Mouse (Mus musculus) CH12.LX (cell line): ENCODE measurements around the gene Zdhhc11. TPM values are rescaled to one million over a fixed set of nuclear protein-coding genes. Genes with fewer than 3 reads are reported as not detected.
A peak's percentile ranks its signal among the peaks of the same experiment; 100 is the strongest.

ENCODE experiments used
- DNase-seq: peaks from one replicate; pipeline ENCODE4 v3.0.0-alpha.2; 2013; ENCODE audit errors: extremely low read depth
- H3K27ac ChIP-seq: 2 replicates; pipeline ENCODE4 v1.5.1; 2012; ENCODE audit warnings: low read depth, mild to moderate bottlenecking, control low read depth, moderate library complexity; ENCODE audit not compliant: insufficient read depth
- H3K27me3 ChIP-seq: replicated peaks from 2 replicates; pipeline ENCODE3; 2012; ENCODE audit warnings: inconsistent platforms
- H3K36me3 ChIP-seq, 2 experiments: replicated peaks in 1 of 2; 2 replicates each; pipeline versions ENCODE3 to v1.6.1; 2012; ENCODE audit warnings: inconsistent platforms in 1 of 2, low read length in 1 of 2, mild to moderate bottlenecking in 1 of 2, mixed read lengths in 1 of 2, moderate library complexity in 1 of 2; ENCODE audit not compliant: control insufficient read depth in 1 of 2, insufficient read depth in 1 of 2
- H3K4me1 ChIP-seq, 2 experiments: 2 replicates each; pipeline ENCODE4 v1.6.1; 2012; ENCODE audit warnings: inconsistent platforms in 1 of 2, moderate library complexity in 1 of 2; ENCODE audit not compliant: insufficient read depth in 2 of 2, control insufficient read depth in 1 of 2
- H3K4me2 ChIP-seq: 2 replicates; pipeline ENCODE4 v1.6.1; 2012; ENCODE audit warnings: low read depth, mild to moderate bottlenecking, control low read depth; ENCODE audit not compliant: poor library complexity, insufficient read depth, severe bottlenecking
- H3K4me3 ChIP-seq, 3 experiments: fragments of 150-350 bp in 1 of 3; sonication (generic) in 1 of 3; replicated peaks in 1 of 3; 2 replicates each; pipeline versions ENCODE3 to v1.5.1; 2011 to 2012; ENCODE audit warnings: low read depth in 2 of 3, low read length in 2 of 3, mild to moderate bottlenecking in 2 of 3, moderate library complexity in 2 of 3, control low read depth in 1 of 3, improper control_type of control experiment in 1 of 3, inconsistent platforms in 1 of 3, mixed read lengths in 1 of 3; ENCODE audit not compliant: poor library complexity in 1 of 3
- H3K79me2 ChIP-seq: replicated peaks from 2 replicates; pipeline ENCODE4 v1.6.1; 2012; ENCODE audit warnings: mild to moderate bottlenecking, moderate library complexity; ENCODE audit not compliant: control insufficient read depth, poor library complexity, insufficient read depth, severe bottlenecking; ENCODE audit errors: extremely low read depth
- H3K9ac ChIP-seq: 2 replicates; pipeline ENCODE4 v1.6.1; 2012; ENCODE audit warnings: low read depth, mild to moderate bottlenecking, control low read depth, moderate library complexity; ENCODE audit not compliant: insufficient read depth
- H3K9me3 ChIP-seq: replicated peaks from 2 replicates; pipeline ENCODE3; 2012; ENCODE audit warnings: low read length, inconsistent platforms, mixed read lengths
- BHLHE40 ChIP-seq: IDR thresholded peaks from 2 replicates; pipeline ENCODE4 v1.6.1; 2011; ENCODE audit warnings: mild to moderate bottlenecking, low read depth, low read length, improper control_type of control experiment
- CTCF ChIP-seq, 2 experiments: IDR thresholded peaks in 1 of 2; conservative IDR thresholded peaks in 1 of 2; 2 replicates each; pipeline ENCODE4 v1.5.1; 2011 to 2012; ENCODE audit warnings: low read depth in 2 of 2, low read length in 2 of 2, improper control_type of control experiment in 1 of 2, inconsistent platforms in 1 of 2, mild to moderate bottlenecking in 1 of 2, moderate library complexity in 1 of 2
- EP300 ChIP-seq: IDR thresholded peaks from 2 replicates; pipeline ENCODE4 v1.6.1; 2011; ENCODE audit warnings: low read length, improper control_type of control experiment
- MAX ChIP-seq: IDR thresholded peaks from 2 replicates; pipeline ENCODE4 v1.6.1; 2011; ENCODE audit warnings: low read length, improper control_type of control experiment
- RAD21 ChIP-seq: IDR thresholded peaks from 2 replicates; pipeline ENCODE4 v1.6.1; 2011; ENCODE audit warnings: low read depth, mild to moderate bottlenecking, low read length, improper control_type of control experiment, moderate library complexity
- SIN3A ChIP-seq: IDR thresholded peaks from 2 replicates; pipeline ENCODE4 v1.6.1; 2012; ENCODE audit warnings: low read length, improper control_type of control experiment, inconsistent platforms
- SMC3 ChIP-seq: IDR thresholded peaks from 2 replicates; pipeline ENCODE4 v1.6.1; 2011; ENCODE audit warnings: low read depth, low read length, improper control_type of control experiment
- UBTF ChIP-seq: IDR thresholded peaks from 2 replicates; pipeline ENCODE4 v1.6.1; 2012; ENCODE audit warnings: low read depth, mild to moderate bottlenecking, inconsistent platforms, low read length, improper control_type of control experiment, moderate library complexity
- ZNF384 ChIP-seq: IDR thresholded peaks from 2 replicates; pipeline ENCODE4 v1.6.1; 2012; ENCODE audit warnings: low read depth, low read length, improper control_type of control experiment, inconsistent platforms
- dilution Hi-C: fragments of 300-500 bp; cut with MboI; formaldehyde crosslinking; loops from 2 replicates; pipeline ENCODE4 v1.14.3; 2020; ENCODE audit warnings: low sequenced_read_pairs; ENCODE audit not compliant: extremely low pct_unique_long_range_greater_than_20kb, extremely low pct_ligation_motif_present
- in situ Hi-C: fragments of 300-500 bp; cut with MboI; formaldehyde crosslinking; loops from 3 replicates; pipeline ENCODE4 v1.14.3; 2019; ENCODE audit warnings: low sequenced_read_pairs, low pct_ligation_motif_present, low pct_unique_long_range_greater_than_20kb, mixed read lengths
- polyA plus RNA-seq: library from polyadenylated mRNA; unstranded; fragments of >175 nt; gene quantifications from 2 replicates; pipeline ENCODE4 v1.2.1, GENCODE M21; 2012; ENCODE audit warnings: low read depth; ENCODE audit not compliant: insufficient read length
- total RNA-seq, 2 experiments: library from RNA; depleted of rRNA; stranded (reverse); fragments of 300-350 nt in 1 of 2; fragments of >200 nt in 1 of 2; gene quantifications; 2 replicates each; pipeline ENCODE4 v1.2.3; 2012 to 2014

The Zdhhc11 gene
- total and polyA plus RNA-seq, 3 experiments: not detected

DNA sequence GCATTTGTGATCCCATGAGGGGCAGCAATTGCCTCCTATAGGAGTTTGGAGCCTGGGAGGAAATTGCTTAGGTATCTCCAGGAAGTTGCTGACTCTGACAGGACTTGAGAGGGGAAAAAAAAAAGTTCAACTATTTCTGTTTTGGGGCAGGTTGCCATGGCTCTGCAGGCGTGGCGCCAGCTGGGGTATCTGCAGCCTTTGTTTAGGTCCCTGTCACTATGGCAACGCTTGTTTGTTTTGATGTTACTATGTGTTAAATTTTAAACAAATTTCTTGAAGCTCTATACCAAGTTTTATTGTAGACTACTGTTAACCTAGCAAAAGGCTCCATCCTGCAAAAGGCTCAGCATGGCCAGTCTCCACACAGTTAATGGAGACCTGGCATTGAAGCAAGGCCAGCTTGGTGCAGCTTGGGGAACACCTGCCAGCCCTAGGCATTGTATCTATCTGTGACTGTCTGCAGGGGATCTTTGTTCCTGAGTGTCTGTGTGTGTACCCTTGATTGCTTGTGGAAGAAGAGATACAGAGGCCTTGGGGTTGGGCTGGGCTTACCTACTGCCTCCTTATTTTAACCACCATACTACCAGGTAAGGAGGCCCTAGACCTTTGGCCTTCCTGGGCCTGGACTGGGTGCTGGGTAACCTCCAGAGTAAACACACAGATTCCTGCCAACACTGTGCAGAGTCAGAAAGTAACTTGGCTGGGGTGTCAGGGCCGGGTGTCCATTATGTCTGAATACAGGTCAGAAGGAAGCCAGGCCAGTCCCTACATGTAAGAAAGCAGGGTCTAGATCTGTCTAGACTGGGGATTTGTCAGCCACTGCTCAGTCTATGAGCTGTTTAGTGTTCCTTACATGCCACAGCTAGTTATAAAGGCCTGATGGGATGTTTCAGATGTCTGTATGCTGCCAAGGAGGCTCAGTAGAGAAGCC is 61.8 kb downstream of the Zdhhc11 start:
- TF ChIP-seq UBTF (no peak), ZNF384 (0 out of 2 replicates have a peak, but pooled peaks have one; percentile 13), SIN3A (no peak)
- Histone ChIP-seq H3K27ac (no peak overlapping the region), H3K27me3 (no peaks in the 10 kb centered on the region), H3K4me3 (no peak overlapping the region), H3K9ac (no peak overlapping the region), H3K4me1 (peaks cover 4 to 20% of the 10 kb centered on the region in 2 experiments; a peak in 3 of 4 replicates), H3K36me3 (no peaks in the 10 kb centered on the region), H3K79me2 (no peaks in the 10 kb centered on the region), H3K9me3 (no peaks in the 10 kb centered on the region), H3K4me2 (no peak overlapping the region)
- dilution Hi-C loops: no loop called here
- DNase-seq: no peak
- in situ Hi-C loops: loop anchor here (5.0 kb wide), 1 partner anchor 53 kb away; no protein-coding TSS in a partner anchor

GRCm38 (mm10) chr13:74026215-74026614 is 62.6 kb downstream of the Zdhhc11 start:
- peak; percentile 38 for DNase-seq
- no peak overlapping the region for H3K4me3 ChIP-seq
- in situ Hi-C loops (loop anchor here (5.0 kb wide), 1 partner anchor 54 kb away; no protein-coding TSS in a partner anchor), dilution Hi-C loops (no loop called here)
- TF ChIP-seq SMC3 (peak; percentile 76), ZNF384 (no peak), RAD21 (peak; percentile 57), MAX (no peak), BHLHE40 (no peak), SIN3A (no peak), CTCF (conservative IDR thresholded peaks at IDR 0.05 in 1 of 2, IDR thresholded peaks at IDR 0.05 in 1 of 2; ENCODE audit: low read depth in 2 of 2, low read length in 2 of 2) (peak; percentile 51 to 75)
- TF ChIP-seq, all 38 proteins: peak for 3
- Histone ChIP-seq H3K4me1 (peaks cover 4 to 20% of the 10 kb centered on the region in 2 experiments; a peak in 3 of 4 replicates), H3K27ac (no peak overlapping the region), H3K9ac (no peak overlapping the region), H3K79me2 (no peaks in the 10 kb centered on the region), H3K9me3 (no peaks in the 10 kb centered on the region), H3K4me2 (no peak overlapping the region), H3K36me3 (peaks cover 0 to 1% of the 10 kb centered on the region in 2 experiments), H3K27me3 (no peaks in the 10 kb centered on the region)

GRCm38 (mm10) chr13:74028116-74028515 is 64.5 kb downstream of the Zdhhc11 start:
- dilution Hi-C loops (no loop called here), in situ Hi-C loops (loop anchor here (5.0 kb wide), 1 partner anchor 56 kb away; no protein-coding TSS in a partner anchor)
- Histone ChIP-seq H3K36me3 (peaks cover 0 to 2% of the 10 kb centered on the region in 2 experiments), H3K27me3 (no peaks in the 10 kb centered on the region), H3K79me2 (no peaks in the 10 kb centered on the region), H3K4me3 (no peak overlapping the region), H3K27ac (no peak overlapping the region), H3K9me3 (no peaks in the 10 kb centered on the region), H3K9ac (no peak overlapping the region), H3K4me1 (peaks cover 4 to 20% of the 10 kb centered on the region in 2 experiments; a peak in 3 of 4 replicates), H3K4me2 (no peak overlapping the region)
- DNase-seq: peak; percentile 39
- TF ChIP-seq EP300 (peak; percentile 26; the same call in 1 of the 2 replicates), MAX (no peak)
